Mouse (Mus musculus): ENCODE data around the gene Nol4l.
"Not testable (repeated sequence)": the region's sequence is repeated elsewhere in the genome, so short reads cannot be mapped to it uniquely, and the experiment has no call there.

Gene Nol4l

DNA sequence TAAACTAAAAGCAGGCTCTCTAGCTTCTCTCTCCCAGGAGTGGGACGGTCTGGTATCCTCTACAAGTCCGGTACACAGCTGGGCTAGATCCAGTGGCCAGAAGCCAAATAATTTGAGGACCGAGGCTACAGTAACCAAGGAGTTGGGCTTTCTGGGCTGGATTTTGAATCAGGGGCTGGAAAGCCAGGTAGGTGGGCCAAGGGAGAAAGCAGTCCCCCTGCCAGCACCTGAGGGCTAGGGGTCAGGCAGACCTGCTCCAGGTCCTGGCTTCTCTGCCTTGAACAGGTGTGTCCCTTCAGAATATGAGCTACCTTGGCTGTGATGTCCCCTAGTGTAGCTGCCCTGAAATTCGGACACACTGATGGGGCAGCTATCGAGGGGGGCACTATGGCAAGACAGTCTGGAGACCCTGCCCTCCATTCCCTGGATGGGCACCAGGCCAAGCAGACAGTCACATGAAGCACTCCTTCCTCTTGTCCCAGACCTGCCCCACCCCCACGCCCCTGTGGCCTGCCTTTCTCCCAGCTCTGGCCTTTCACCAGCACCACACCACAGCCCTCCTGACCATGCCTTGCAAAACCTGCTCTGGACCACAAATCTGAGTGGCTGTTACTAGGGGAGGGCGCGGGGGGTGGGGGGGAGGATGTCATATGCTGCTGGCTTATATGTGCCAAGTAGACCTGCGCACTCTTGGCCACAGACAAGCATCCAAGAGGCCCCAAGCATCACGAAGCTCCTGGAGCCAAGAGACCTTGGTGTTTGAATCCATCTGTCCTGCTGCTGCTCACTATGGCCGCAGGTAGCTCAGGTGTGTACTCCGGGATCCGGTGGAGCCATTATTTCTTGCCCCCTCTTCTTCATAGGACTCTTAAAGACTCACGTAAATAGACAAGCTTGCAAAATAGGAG, 17.1 kb downstream of the Nol4l start:
- in situ Hi-C loops (cut with MboI, MseI) = no loop called here

DNA sequence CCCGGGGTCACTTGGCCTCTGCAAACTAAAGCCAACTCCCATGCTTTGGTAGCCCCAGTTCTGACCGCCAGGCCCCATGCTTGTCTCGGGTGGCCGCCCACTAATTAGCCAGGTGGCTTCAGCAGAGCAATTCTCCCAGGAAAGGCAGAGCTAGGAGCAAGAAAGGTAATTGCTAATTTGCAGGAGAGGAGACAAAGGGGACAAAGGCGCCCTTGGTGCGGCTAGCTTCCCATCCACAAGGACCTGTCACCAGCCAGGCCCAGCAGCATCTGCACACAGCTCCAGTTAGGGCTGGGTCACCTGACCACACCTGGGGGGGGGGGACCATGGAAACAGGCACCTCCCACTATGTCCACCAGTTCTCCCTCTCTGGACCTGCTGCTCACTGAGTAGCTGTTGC, 18.2 kb downstream of the Nol4l start:
- in situ Hi-C loops (cut with MboI, MseI) = no loop called here

DNA sequence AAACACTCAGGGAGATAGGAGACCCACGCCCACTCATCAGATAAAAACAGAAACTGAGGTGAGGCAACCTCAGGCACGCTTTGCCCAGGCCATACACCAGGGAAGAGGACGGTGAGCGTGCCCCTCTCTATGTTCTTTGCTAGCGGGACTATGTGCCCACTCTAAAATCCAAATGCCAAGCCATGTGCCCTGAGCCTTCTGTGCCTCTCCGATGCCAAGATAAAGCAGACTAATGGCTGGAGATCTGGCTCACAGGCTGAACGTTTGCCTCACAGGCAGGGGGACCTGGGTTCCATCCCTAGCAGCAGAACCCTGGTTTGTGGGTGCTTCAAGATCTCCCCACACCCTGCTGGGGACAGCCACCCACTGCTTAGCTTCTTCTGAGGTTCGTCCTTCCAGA, 19.6 kb downstream of the Nol4l start:
- in situ Hi-C loops (cut with MboI, MseI) = no loop called here

DNA sequence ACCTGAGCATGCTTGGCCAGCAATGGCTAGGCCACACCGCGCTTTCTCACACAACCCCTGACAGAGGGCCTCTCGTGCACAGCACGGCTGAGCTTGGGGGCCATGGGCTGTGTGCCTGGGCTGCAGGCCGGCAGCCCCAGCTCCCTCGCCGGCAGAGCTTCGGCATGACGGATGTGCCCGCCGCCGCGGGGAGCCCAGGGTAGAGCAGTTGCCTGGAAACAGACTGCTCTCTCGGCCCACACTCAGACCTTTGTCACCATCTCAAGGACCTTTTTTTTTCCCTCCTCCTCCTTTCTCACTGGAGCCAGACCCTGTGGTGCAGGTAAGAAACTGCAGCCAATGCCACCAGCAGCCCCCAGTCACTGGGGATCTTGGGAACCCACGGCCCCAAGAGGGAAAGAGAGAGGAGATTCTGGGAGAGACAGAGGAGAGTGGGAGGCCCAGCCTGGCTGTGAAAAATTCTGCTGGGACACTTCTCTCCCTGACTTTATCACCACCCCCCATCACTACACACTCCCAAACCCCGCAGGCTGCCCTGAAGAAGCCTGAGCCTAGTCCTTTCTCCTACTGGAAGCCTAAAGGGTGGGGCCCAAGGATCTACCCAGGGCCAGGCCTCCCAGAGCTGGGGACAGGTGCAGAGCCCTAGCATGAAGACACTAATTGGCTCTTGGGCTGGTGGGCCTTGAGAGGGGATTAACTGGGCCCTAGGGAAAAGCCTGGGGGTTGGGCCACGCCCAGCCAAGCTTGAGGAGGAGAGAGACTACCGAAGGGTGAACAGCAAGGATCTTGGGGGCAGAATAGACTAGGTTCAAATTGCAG, 20.4 kb downstream of the Nol4l start:
- in situ Hi-C loops (cut with MboI, MseI) = no loop called here

DNA sequence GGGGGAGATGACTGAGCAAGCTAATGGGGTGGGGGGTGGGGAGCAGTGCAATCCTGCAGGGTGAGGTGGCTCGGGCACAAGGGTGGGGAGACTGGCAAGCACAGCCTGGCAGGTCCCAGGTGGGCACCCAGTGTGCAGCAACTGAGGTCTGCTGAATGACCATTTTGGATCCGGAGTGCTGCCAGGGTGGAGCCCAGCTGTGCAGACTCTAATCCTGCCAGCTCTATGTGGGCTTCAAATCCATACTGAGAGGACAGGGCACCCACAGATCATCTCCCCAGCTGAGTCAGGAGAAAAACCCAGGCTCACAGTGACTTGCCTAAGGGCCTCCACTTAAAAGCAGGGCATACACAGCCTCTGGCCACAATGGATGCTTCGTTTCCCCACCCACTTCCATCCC, 21.4 kb downstream of the Nol4l start:
- in situ Hi-C loops (cut with MboI, MseI) = no loop called here

DNA sequence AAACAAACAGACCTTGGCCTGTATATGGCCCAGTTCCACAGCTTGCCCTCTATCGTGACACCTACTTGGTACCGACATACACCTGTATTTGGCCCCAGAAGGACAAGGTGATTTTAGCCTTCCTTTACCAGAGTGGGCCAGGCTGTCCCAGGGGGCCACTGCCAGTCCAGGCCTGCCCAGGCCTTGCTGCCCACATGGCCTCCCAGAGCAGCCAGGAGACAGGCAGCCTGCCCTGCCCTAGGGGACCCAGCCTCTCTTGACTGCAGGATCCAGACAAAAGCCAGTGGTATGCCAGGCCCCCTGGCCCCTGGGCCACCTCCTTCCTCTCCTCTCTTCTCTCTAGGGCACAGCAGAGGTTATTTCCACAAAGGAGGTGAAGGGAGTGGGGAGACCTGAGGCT, 21.8 kb downstream of the Nol4l start:
- in situ Hi-C loops (cut with MboI, MseI) = no loop called here

DNA sequence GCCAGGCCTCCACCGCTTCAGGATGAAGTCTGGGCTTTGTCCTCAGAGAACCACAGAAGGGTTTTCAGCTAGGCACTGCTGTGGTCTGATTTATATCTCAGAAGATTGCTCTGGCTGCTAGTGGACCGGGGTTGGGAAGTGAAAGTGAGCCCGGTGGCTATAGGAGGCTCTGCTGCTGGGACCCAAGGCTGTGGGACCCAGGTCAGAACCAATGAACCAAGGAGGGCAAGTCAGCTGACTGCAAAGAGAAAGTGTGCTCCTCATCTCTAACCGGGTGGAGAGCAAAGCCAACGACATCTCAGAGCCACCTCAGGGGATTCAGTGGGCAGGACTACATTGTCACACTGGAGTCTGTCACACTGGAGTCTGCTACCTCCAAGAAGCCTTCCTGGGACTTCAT, 23.4 kb downstream of the Nol4l start:
- in situ Hi-C loops (cut with MboI, MseI) = no loop called here

DNA sequence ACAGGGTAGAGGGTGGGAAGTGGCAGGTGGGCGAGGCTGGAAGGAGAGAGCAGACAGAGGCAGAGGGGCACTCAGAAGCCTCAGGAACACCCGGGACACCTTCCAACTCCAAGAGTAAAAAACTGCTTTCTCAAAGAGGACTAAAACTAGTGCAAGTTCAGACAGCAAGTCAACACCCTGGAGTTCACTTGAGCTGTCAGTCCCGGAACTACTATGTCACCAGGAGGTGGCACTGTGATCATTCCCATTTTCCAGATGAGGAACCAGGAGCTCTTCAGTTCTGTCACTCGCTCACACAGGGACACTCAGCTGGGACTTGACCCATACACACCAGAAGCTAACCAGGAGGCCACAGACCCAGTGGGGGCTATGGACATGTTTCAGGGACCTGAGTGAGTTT, 30.6 kb downstream of the Nol4l start:
- in situ Hi-C loops (cut with MboI, MseI) = no loop called here

DNA sequence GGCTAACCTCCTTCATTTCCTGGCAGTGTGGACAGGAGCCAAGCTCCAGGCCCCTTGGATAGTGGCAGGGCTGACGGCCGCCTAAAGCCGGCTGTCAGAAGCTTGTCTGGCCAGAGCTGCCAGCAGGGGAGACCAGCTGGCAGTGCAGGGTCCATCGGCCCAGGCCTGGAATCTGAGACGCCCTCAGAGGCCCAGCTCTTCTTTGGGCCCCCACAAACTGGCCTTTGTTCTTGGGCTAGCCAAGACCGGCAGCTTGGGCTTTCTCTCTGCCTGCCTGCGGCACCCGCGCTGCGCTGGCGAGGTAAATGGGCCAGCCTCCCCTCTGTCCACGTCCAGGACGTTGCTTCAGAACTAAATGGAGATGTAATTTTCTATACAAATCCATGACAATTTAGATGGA, 32.9 kb downstream of the Nol4l start:
- in situ Hi-C loops (cut with MboI, MseI) = no loop called here

DNA sequence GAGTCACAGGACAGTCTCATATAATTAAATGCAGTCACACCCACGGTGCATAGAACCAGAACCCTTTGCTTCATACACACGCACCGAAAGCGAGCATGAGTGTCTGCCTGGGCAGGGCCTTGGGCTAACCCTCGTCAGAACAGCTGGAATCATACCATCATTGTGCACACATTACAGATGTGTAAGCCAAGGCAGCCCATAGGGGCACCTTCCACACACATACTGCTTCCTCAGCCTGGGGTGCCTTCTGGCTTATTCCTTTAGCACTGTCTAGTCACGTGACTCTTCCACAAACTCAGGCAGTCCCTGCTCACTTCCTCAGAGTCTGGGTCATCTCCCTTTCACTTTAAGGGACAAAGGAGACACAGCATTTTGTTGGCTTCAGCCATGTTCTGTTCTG, 33.5 kb downstream of the Nol4l start:
- in situ Hi-C loops (cut with MboI, MseI) = no loop called here

DNA sequence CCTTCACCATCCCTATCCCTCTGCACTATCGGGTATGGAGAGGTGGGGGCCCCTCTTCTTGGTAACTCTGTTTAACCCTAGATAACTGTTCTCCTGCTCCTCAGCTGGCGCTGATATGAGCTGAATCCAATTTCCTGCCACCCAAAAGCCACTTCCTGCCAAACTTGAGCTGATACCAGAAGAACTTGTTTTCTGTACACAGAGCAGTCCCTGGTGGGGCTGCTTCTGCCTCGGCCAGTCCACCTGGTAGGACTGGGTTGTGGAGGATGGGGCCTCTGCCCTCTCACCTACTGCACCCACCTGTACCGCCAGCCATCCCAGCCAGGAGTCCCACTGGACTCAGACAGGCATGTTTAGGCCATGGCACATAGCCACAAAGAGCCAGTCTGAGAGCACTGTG, 34.0 kb downstream of the Nol4l start:
- in situ Hi-C loops (cut with MboI, MseI) = no loop called here

DNA sequence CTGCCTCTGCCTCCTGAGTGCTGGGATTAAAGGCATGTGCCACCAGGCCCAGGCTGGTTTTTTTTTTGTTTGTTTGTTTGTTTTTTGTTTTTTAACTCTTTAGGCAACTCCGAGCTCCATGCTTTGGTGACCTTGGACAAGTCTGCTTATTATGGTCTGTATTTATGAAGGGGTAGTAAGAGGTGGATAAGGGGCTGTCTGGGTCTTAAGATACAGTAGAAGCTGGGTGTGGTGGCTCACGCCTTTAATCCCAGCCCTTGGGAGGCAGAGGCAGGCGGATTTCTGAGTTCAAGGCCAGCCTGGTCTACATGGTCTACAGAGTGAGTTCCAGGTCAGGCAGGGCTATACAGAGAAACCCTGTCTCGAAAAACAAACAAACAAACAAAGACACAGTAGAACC, 34.4 kb downstream of the Nol4l start:
- in situ Hi-C loops (cut with MboI, MseI) = not testable (repeated sequence)

DNA sequence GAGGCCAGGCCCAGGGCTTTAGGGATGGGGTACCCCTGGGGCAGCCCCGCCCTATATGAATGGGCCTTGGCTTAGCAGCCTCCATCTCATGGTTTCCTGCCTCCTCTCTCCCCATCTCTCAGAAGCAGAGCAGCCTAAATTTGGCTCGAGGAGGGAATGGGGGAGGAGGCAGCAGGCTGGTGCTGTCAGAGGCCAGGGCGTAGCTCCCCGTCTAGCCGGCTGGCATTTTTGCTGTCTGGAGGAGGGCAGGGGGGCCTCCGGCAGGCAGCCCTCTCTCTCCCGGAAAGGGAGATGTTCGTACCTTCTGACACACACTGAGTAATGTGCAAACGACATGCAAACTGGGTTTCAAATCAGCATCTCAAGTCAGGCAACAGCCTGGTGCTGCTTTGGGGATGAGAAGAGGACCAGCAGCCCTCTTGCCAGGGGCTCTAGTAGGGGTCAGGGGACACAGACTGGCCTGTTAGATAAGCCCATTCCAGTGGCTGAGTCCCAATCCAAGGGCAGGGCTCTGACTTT, 35.4 kb downstream of the Nol4l start:
- in situ Hi-C loops (cut with MboI, MseI) = no loop called here

DNA sequence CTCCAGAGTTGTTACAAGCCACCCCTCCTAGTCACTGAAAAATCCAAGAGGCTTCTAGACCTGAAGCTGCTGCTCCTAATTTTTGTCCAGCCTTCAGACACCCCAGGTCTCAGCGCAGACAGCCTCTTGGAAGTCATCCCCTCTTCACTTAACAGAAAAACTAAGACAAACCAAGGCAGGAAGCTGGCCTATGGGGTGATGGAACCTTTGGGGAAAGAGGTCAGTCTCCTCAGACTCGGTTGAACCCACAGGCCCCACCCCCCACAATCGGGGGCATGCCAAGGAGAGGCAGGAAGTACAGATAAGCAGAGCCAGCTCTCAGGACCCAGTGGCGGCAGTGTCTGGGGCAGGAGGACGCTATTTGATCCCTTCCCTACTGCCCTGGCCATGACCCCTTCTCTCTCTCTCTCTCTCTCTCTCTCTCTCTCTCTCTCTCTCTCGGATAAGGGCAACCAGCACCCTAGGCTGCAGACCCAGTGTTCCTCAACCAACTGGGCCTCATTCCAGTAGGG, 35.9 kb downstream of the Nol4l start:
- in situ Hi-C loops (cut with MboI, MseI) = no loop called here

DNA sequence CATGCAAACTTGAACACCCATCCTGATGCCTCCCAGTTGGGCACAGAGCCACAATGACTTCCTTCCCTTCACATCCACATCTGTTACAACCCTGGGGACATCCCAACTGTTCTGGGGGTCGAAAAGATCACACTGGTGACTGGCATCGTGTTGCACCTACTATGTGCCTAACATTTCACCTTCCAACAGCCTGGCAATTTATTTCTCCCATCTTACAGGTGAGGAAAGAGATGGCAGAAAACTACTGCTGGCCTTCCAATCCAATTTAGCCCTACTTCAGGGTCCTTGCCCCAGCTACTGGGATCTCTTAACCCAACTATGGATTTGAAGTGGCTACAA, 36.4 kb downstream of the Nol4l start:
- in situ Hi-C loops (cut with MboI, MseI) = no loop called here

DNA sequence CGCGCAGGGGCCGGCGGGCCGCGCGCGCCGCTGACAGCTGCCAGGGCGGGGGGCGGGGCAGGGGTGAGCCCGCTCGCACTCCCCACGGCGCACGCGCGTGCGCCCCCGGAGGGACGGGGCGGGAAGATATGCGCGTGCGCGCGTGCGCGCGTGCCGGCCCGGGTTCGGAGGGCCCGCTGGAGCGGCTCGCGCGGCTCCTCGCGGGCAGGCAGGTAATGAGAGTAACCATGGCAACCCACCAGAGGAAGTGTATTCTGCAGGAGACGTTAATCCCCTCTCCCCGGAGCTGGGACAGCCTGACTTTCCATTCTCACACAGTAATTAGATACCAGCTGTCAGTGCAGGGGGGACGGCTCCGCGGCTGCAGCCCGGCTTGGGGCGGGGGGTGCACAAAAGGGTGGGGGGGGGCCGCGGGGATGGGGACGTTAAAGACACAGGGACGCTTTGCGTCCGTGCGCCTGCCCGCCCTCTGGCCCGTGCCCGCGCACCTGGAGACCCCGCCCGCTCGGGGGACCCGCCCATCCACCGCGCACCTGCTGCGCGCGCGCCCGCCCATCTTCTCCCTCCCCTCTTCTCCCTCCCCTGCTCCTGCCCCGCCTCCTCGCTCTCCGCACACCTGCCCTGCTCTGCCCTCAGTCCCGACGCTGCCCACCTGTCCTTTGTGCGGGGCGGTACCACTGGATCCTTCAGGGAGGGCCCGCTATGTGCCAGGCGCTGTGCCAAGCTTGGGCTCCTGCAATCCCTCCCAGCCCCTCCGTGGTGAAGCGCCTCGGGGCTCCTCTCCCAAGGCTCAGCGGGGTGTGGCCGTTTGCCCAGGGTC, 37.0 kb downstream of the Nol4l start, which contains the start of gene 4930404H24Rik:
Gene 4930404H24Rik (plus strand): TSS at position 218 of the 820 bp plus-strand sequence.
- in situ Hi-C loops (cut with MboI, MseI) = no loop called here

DNA sequence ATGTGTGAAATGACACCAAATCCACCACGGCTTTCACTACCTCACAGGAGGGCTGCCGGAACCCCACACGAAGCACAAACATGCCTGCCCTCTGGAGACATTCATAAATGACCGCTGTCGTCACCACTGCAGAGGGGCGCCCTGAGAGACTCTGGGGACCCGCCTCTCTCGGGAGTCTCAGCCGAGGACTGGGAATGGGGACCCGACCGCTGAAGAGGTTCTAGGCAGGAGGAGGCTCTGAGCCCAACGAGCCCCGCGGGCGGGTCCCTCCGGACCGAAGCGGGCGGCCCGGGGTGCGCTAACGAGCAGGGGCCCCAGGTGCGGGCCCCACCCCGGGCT, 37.6 kb downstream of the Nol4l start:
- in situ Hi-C loops (cut with MboI, MseI) = no loop called here

DNA sequence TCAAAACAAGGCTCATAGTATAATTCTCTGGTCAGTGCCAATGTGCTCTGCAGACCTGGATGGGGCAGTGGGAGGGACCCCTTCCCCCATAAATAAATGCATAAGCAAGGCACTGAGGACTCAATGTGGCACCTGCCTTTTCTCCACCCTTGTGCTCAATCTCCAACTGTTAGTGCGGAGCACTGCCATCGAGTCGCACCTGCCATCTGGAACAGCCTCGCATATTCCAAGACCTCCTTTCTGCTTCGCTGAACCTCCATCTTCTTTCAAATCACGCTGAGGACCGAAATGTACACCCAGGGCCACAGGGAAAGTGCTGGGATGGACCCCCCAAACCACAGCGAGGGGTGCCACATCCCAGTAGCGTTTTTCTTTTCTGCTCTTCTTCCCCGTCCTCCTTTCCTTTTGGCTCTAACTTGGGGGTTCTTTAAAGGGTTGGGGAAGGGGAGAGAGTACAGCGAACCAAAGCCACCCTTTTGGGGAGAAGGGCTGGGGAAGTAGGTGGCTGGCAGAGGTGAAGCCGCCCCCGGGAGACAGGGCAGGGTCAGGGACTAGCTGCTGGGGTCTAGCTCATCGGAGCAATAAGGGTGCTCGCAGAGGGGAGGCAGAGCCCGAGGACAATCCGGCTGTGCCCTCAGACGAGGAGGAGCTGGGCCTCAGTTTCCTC, 38.1 kb downstream of the Nol4l start:
- in situ Hi-C loops (cut with MboI, MseI) = no loop called here

DNA sequence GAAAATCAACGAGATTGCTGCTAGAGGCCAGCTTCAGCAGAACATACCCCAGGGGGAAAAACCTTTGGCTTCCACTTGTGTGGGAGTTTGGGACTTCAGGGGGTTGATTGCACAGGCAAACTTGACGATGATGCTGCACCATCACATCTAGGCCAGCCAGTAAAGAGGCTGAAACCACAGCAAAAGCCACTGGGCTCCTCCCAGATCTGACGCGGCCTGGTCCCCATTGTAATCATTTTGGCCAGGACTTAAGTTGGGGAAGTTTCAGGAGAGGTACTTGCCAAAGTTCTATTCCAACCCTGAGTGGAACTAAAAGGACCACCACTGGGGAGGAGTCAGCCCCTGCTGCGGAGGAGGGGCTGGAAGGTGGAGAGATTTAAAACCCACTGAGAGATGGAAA, 38.8 kb downstream of the Nol4l start:
- in situ Hi-C loops (cut with MboI, MseI) = no loop called here

DNA sequence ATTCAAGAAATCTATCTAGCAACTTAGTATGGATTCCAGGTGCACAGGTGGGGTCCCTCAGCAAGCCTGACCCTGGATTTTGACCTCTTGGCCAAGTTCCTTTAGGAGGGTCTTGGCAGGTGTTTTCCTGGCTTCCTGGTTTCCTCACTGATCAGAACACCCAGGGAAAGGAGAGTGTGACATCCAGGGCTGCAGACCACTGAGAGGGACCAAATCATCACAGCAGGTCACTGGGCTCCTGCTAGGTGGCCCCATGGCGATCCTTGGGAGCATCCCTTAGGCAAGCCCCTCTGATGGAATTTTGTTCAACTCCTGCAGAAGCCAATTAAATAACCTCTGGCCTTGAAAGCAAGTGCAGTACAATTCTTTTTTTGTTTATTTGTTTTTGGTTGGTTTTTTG, 39.7 kb downstream of the Nol4l start:
- in situ Hi-C loops (cut with MboI, MseI) = no loop called here

DNA sequence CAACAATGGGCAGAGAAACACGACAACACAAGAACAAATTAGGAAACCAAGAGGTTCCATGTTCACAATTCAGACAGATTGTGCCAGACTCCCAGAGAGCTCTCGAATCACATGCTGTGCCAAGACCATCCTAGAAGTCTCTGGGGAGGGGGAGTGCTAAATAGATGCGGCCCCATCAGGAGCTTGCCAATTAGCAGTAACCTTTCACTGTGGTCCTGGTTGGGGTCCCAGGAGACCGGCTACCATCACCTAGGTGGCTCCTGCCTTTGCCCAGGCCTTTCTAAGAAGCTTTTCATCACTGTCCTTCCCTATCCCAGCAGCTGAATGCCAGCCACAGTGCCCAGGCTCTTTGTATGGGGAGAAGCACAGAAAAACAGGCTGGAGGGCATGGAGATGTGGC, 45.7 kb downstream of the Nol4l start:
- in situ Hi-C loops (cut with MboI, MseI) = loop anchor here (5.0 kb wide), 1 partner anchor 93 kb away; no protein-coding TSS in a partner anchor
